Mouse (Mus musculus) kidney, adult 2 months (tissue): Measurements from ENCODE around the gene Cabin1.
A peak's percentile ranks its signal among the peaks of the same experiment; 100 is the strongest.

Experiments
- CTCF ChIP-seq: fragments of 200-500 bp; conservative IDR thresholded peaks from 2 replicates; pipeline ENCODE4 v1.5.1; 2011; ENCODE audit warnings: low read depth, mild to moderate bottlenecking, control low read depth, low read length, moderate library complexity, mixed read lengths; ENCODE audit not compliant: insufficient read depth, insufficient read length
- POLR2A ChIP-seq: fragments of 200-500 bp; IDR thresholded peaks from one replicate; pipeline ENCODE4 v1.6.1; 2011; ENCODE audit warnings: low read depth, low read length, control low read depth

- TF ChIP-seq CTCF: peak; percentile 34; the same call in 1 of the 2 replicates
- no peak for TF ChIP-seq POLR2A
Measured at GRCm38 (mm10) chr10:75703504-75703903, 60.6 kb downstream of the Cabin1 start.
